Mouse (Mus musculus): ENCODE results near the gene Ovol2. TPM values are rescaled to one million over a fixed set of nuclear protein-coding genes. Genes with fewer than 3 reads are reported as not detected.

Gene Ovol2
- polyA plus RNA-seq, 1 experiment: 15.0 TPM

- no peak overlapping the region for H3K27ac ChIP-seq (ENCODE audit: insufficient read depth, low read length)
Measured at GRCm38 (mm10) chr2:144264398-144265119, 67.4 kb downstream of the Ovol2 start.

GRCm38 (mm10) chr2:144262837-144263236 is 69.1 kb downstream of the Ovol2 start:
- Histone ChIP-seq H3K4me3 (ENCODE audit: insufficient read depth, low read length) (no peak overlapping the region), H3K27ac (ENCODE audit: insufficient read depth, low read length) (no peak overlapping the region), H3K4me1 (ENCODE audit: control insufficient read depth, insufficient read depth, low read length) (0 out of 2 replicates have a peak, but pooled peaks cover 2% of the 10 kb centered on the region)
- TF ChIP-seq CTCF (IDR thresholded peaks at IDR 0.05; ENCODE audit: extremely low read depth, insufficient read depth, low read length) (no peak), POLR2A (IDR thresholded peaks at IDR 0.05; ENCODE audit: extremely low read depth, insufficient read depth, low read length) (no peak)

More at GRCm38 (mm10) chr2:144264398-144265119, 67.4 kb downstream of the Ovol2 start:
- Histone ChIP-seq H3K4me1 (ENCODE audit: control insufficient read depth, insufficient read depth, low read length) (0 out of 2 replicates have a peak, but pooled peaks cover 2% of the 10 kb centered on the region), H3K4me3 (ENCODE audit: insufficient read depth, low read length) (no peak overlapping the region)
- TF ChIP-seq POLR2A (IDR thresholded peaks at IDR 0.05; ENCODE audit: extremely low read depth, insufficient read depth, low read length) (no peak), CTCF (IDR thresholded peaks at IDR 0.05; ENCODE audit: extremely low read depth, insufficient read depth, low read length) (no peak)

Other genes starting within 250 kb of the Ovol2 start
- gene Mgme1, start 61.5 kb downstream of the Ovol2 start, polyA plus RNA-seq (2012; rRNA removed): 5.6 and 5.9 TPM in 2 replicates
- 84.6 and 85.6 TPM in 2 replicates for gene Snx5, start 61.2 kb downstream of the Ovol2 start, polyA plus RNA-seq (2012; rRNA removed)
- 33.8 and 35.5 TPM in 2 replicates for gene Kat14, start 36.8 kb upstream of the Ovol2 start, polyA plus RNA-seq (2012; rRNA removed)
- gene Pet117, start 36.9 kb upstream of the Ovol2 start, polyA plus RNA-seq (2012; rRNA removed): 1.0 TPM in 1 of 2 replicates, not detected in the other
- gene Dzank1, start 195.3 kb upstream of the Ovol2 start, polyA plus RNA-seq (2012; rRNA removed): 77.6 and 79.8 TPM in 2 replicates
- 17.4 and 18.5 TPM in 2 replicates for gene Polr3f, start 195.6 kb upstream of the Ovol2 start, polyA plus RNA-seq (2012; rRNA removed)
- gene Rbbp9, start 218.7 kb upstream of the Ovol2 start, polyA plus RNA-seq (2012; rRNA removed): 30.8 and 31.7 TPM in 2 replicates
- gene Sec23b, start 224.1 kb upstream of the Ovol2 start, polyA plus RNA-seq (2012; rRNA removed): 52.6 and 55.4 TPM in 2 replicates